Mouse (Mus musculus) left cerebral cortex, postnatal 25 days (tissue): ENCODE data around the gene Ado. TPM values are rescaled to one million over a fixed set of nuclear protein-coding genes. Genes with fewer than 3 reads are reported as not detected.

ENCODE experiments used
- DNase-seq, 2 experiments: peaks; one replicate each; pipeline ENCODE4 v3.0.0; 2022; ENCODE audit warnings: low spot score in 2 of 2, mixed read lengths in 1 of 2
- intact Hi-C: fragments of 180-260 bp; cut with DNase I; formaldehyde crosslinking; loops from one replicate; pipeline ENCODE4 v1.15.1; 2025
- total RNA-seq, 2 experiments: library from RNA; stranded (reverse); gene quantifications; 2 replicates each; pipeline ENCODE4 v1.2.3; 2021

Gene Ado
- total RNA-seq: 10 to 100 TPM; 37.5 to 38.8 TPM

- peak; percentile 97 to 98 for DNase-seq
- intact Hi-C loops: no loop called here
These were observed at the start of gene Ado for GRCm38 (mm10) chr10:67548877-67549731. Gene Ado, minus strand, starts transcription at chr10:67548955.

- no peak for DNase-seq
- intact Hi-C loops: no loop called here
These were observed 46.5 kb upstream of the Ado start for GRCm38 (mm10) chr10:67595278-67595677.

- intact Hi-C loops: no loop called here
These were observed 37.3 kb upstream of the Ado start for GRCm38 (mm10) chr10:67585873-67586610.

GRCm38 (mm10) chr10:67581698-67582285 lies 33.0 kb upstream of the Ado start:
- intact Hi-C loops: no loop called here
- no peak for DNase-seq

More at GRCm38 (mm10) chr10:67585873-67586610, 37.3 kb upstream of the Ado start:
- no peak for DNase-seq

DNA sequence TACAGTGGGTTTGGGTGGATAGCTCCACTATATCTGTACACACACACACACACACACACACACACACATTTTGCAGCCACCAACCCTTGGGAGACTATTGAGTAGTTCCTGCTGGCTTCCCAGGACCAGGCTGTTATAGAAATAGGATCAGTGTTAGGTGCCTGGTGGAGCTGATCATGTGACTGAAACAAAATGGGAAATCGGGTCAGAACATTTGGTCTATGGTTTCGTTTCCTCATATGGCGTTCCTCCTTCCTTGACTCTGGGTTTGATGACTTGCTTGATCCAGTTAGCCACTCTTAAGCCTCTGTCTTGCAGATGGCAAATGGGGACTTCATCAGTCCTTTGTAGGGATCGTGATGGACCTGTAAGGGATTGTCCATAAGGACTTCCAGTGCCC lies 31.1 kb upstream of the Ado start:
- intact Hi-C loops: no loop called here
- DNase-seq: no peak

DNA sequence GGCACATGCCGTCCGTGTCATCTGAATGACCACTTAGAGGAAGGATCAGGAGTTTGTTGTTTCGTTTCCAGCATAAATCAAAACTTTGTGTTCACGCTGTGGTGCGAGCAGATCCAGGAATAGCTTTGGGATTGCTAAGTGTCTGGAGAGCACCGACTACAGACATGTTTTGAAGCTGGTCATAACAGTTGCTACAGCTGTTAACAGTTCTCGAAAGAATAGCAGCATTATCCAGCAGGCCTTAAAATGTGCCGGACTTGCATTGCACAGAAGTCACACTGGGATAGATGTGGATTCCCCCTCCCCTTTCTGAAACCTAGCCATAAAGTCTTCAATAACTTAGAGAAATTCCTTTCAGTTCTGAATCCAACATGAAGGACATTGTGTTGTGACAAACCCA lies 24.6 kb upstream of the Ado start:
- intact Hi-C loops: no loop called here

GRCm38 (mm10) chr10:67571443-67571842 lies 22.7 kb upstream of the Ado start:
- DNase-seq: no peak
- intact Hi-C loops: no loop called here

More for the DNA sequence above, 24.6 kb upstream of the Ado start:
- DNase-seq: no peak

GRCm38 (mm10) chr10:67569539-67569938 lies 20.8 kb upstream of the Ado start:
- no peak for DNase-seq
- intact Hi-C loops: no loop called here

GRCm38 (mm10) chr10:67566104-67566503 lies 17.3 kb upstream of the Ado start:
- intact Hi-C loops: no loop called here
- DNase-seq: no peak

GRCm38 (mm10) chr10:67564509-67564908 lies 15.8 kb upstream of the Ado start:
- intact Hi-C loops: no loop called here
- no peak for DNase-seq

DNA sequence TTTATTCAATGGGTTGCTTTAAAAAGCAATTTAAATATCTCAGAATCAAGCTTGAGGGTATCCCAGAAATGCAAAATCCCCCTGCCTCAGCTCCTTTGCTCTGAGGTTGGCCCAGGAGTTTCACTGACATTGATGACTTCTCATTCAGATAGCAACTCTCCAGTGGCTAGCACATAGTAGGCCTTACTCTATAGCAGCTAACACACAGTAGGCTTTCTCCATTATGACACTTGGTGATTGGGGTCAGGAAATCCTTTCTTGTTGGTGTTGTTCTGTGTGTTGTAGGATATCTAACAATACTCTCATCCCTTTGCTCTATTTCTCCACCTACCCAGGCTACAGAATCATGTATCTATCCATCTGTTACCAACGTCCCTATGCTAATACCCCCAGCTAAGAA lies 12.4 kb upstream of the Ado start:
- intact Hi-C loops: no loop called here
- DNase-seq: no peak

DNA sequence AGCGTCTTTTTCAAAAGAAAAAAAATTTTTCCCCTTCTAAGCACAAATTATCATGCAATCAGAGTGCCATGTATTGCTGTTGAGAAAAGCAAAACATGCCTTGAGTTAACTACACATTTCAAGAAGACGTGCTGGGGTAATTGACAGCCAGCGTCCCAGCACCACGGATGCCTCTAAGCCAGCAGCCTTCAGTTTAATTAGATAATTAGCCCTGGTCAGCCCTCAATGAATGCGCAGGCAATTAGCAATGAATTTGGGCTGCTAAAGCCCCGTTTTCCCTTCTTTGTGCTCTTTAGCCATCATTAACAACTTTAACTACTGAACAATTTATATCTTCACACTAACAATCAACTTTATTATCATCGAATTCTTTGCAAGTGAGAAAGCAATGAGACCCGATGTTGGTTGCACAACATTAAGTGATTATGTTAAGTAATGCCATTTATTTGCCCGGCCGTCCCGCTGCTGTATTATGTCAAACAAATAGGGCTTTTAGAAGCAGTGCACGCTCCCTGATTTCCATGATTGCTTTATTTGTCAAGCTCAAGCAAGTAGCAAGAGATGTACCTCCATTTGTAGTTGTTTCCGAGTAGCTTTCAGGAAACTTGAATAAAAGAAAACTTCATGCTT lies 11.1 kb upstream of the Ado start:
- DNase-seq: no peak
- intact Hi-C loops: no loop called here

DNA sequence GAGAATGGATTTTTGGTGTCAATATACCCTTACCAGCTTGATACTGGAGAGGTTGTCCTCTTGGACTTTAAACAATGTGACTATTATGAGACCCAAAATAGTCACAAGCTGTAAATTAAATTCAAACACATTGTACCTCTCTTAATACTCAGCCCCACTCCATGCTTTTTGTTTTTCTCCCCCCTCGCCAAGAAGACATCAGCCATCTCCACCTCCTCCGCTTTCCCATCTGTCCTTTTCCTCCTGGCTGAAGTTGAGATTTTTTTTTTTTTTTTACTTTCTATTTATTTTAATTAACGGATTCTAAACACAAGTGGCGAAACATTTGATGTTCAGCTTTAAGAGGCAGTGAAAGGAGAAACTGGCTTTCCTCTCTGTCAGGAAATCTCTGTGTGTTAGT lies 9.3 kb upstream of the Ado start:
- intact Hi-C loops: no loop called here
- peak in 1 of 2 experiments; percentile 47 for DNase-seq

- intact Hi-C loops: no loop called here
- DNase-seq: no peak
These were observed 397 bp downstream of the Ado start for GRCm38 (mm10) chr10:67548261-67548854.

GRCm38 (mm10) chr10:67547850-67548260 lies 900 bp downstream of the Ado start:
- no peak for DNase-seq

GRCm38 (mm10) chr10:67540591-67540990 lies 8.2 kb downstream of the Ado start:
- no peak for DNase-seq
- intact Hi-C loops: no loop called here

More at GRCm38 (mm10) chr10:67547850-67548260, 900 bp downstream of the Ado start:
- intact Hi-C loops: no loop called here

- intact Hi-C loops: no loop called here
- DNase-seq: no peak
These were observed 9.4 kb downstream of the Ado start for GRCm38 (mm10) chr10:67539401-67539730.

GRCm38 (mm10) chr10:67538585-67539400 lies 10.0 kb downstream of the Ado start:
- intact Hi-C loops: no loop called here
- DNase-seq: peak in 1 of 2 experiments; percentile 30

DNA sequence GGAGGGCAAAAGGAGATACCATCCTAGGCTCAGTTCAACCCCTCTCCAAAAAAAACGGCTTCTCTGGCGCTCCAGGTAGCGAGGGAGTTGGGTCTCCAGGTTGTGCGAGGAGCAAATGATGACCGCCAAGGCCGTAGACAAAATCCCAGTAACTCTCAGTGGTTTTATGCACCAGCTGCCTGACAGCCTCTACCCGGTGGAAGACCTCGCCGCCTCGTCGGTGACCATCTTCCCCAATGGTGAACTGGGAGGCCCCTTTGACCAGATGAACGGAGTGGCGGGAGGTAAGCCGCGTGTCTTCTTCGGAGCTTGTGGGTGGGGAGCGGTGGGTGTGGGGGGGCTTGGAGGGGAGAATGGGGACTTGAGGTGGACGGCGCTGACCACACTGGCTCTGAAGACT lies 10.6 kb downstream of the Ado start:
- intact Hi-C loops: no loop called here
- no peak for DNase-seq
